Mouse (Mus musculus) urinary bladder, postnatal 10 days (tissue): ENCODE results near the gene Gmip.

Source experiments
- DNase-seq: peaks from one replicate; pipeline ENCODE4 v3.0.0; 2022; ENCODE audit warnings: low spot score

The Gmip gene

GRCm38 (mm10) chr8:69808094-69808863 lies at the start of gene Gmip:
Gmip (plus strand) TSS chr8:69808679.
- DNase-seq = no peak

GRCm38 (mm10) chr8:69761814-69762445 lies 46.5 kb upstream of the Gmip start:
- DNase-seq = no peak

- no peak for DNase-seq
These were observed 37.3 kb upstream of the Gmip start for GRCm38 (mm10) chr8:69771221-69771620.

- no peak for DNase-seq
These were observed 36.4 kb upstream of the Gmip start for GRCm38 (mm10) chr8:69772106-69772505.

- peak; percentile 44 for DNase-seq
These were observed 33.9 kb upstream of the Gmip start, which contains the start of gene Gm20422 for GRCm38 (mm10) chr8:69774503-69775148. Gm20422 (minus strand) TSS chr8:69774886.

- DNase-seq = no peak
These were observed 33.3 kb upstream of the Gmip start for GRCm38 (mm10) chr8:69775149-69775534.

GRCm38 (mm10) chr8:69777111-69777510 lies 31.4 kb upstream of the Gmip start:
- no peak for DNase-seq

GRCm38 (mm10) chr8:69789105-69789504 lies 19.4 kb upstream of the Gmip start:
- DNase-seq = no peak

- no peak for DNase-seq
These were observed 18.7 kb upstream of the Gmip start for GRCm38 (mm10) chr8:69789731-69790130.

GRCm38 (mm10) chr8:69790364-69790763 lies 18.1 kb upstream of the Gmip start:
- no peak for DNase-seq

GRCm38 (mm10) chr8:69790773-69791367 lies 17.6 kb upstream of the Gmip start, which contains the start of the genes Atp13a1 and Zfp866:
Atp13a1 (plus strand) TSS chr8:69791163.
Zfp866 (minus strand) TSS chr8:69791178.
- DNase-seq = no peak

GRCm38 (mm10) chr8:69791415-69792068 lies 16.9 kb upstream of the Gmip start:
- no peak for DNase-seq

GRCm38 (mm10) chr8:69793666-69794065 lies 14.8 kb upstream of the Gmip start:
- no peak for DNase-seq

GRCm38 (mm10) chr8:69794096-69794495 lies 14.4 kb upstream of the Gmip start:
- DNase-seq = no peak

GRCm38 (mm10) chr8:69794901-69795300 lies 13.6 kb upstream of the Gmip start:
- no peak for DNase-seq

- peak; percentile 6 for DNase-seq
These were observed 11.6 kb upstream of the Gmip start for GRCm38 (mm10) chr8:69796721-69797345.

GRCm38 (mm10) chr8:69797661-69798060 lies 10.8 kb upstream of the Gmip start:
- peak; percentile 6 for DNase-seq

- peak; percentile 8 for DNase-seq
These were observed 9.2 kb upstream of the Gmip start for GRCm38 (mm10) chr8:69799261-69799660.

GRCm38 (mm10) chr8:69799946-69800345 lies 8.5 kb upstream of the Gmip start:
- DNase-seq = no peak

- DNase-seq = peak; percentile 3
These were observed 6.7 kb upstream of the Gmip start for GRCm38 (mm10) chr8:69801796-69802195.

- DNase-seq = peak; percentile 3
These were observed 6.3 kb upstream of the Gmip start for GRCm38 (mm10) chr8:69802216-69802615.
